Mouse (Mus musculus): ENCODE results near the gene Nop16.
A peak's percentile ranks its signal among the peaks of the same experiment; 100 is the strongest.

Nop16 gene

GRCm38 (mm10) chr13:54596870-54597269 lies 7.0 kb upstream of the Nop16 start:
- no peak for DNase-seq (ENCODE audit: extremely low spot score, low spot score)

GRCm38 (mm10) chr13:54596107-54596690 lies 6.3 kb upstream of the Nop16 start:
- no peak for DNase-seq (ENCODE audit: extremely low spot score, low spot score)

- no peak for DNase-seq (ENCODE audit: extremely low spot score, low spot score)
Measured at GRCm38 (mm10) chr13:54593617-54594016, 3.7 kb upstream of the Nop16 start.

GRCm38 (mm10) chr13:54591776-54592356 lies 2.0 kb upstream of the Nop16 start:
- no peak for DNase-seq (ENCODE audit: extremely low spot score, low spot score)

- no peak for DNase-seq (ENCODE audit: extremely low spot score, low spot score)
Measured at GRCm38 (mm10) chr13:54589414-54589995, 385 bp downstream of the Nop16 start.

GRCm38 (mm10) chr13:54585831-54586230 lies 4.1 kb downstream of the Nop16 start:
- DNase-seq (ENCODE audit: extremely low spot score, low spot score): no peak

GRCm38 (mm10) chr13:54582860-54583259 lies 7.0 kb downstream of the Nop16 start:
- DNase-seq (ENCODE audit: extremely low spot score, low spot score): no peak

- no peak for DNase-seq (ENCODE audit: extremely low spot score, low spot score)
Measured at GRCm38 (mm10) chr13:54582126-54582525, 7.8 kb downstream of the Nop16 start.

GRCm38 (mm10) chr13:54581385-54581784 lies 8.5 kb downstream of the Nop16 start:
- no peak for DNase-seq (ENCODE audit: extremely low spot score, low spot score)

- no peak for DNase-seq (ENCODE audit: extremely low spot score, low spot score)
Measured at GRCm38 (mm10) chr13:54577652-54578507, 12.0 kb downstream of the Nop16 start.

- peak; percentile 45 for DNase-seq (ENCODE audit: extremely low spot score, low spot score)
Measured at GRCm38 (mm10) chr13:54575489-54575888, 14.4 kb downstream of the Nop16 start.

- peak; percentile 86 for DNase-seq (ENCODE audit: extremely low spot score, low spot score)
Measured at GRCm38 (mm10) chr13:54574854-54575481, 14.9 kb downstream of the Nop16 start, which contains the start of gene Arl10. Arl10 (plus strand) TSS chr13:54575015.

GRCm38 (mm10) chr13:54572621-54573020 lies 17.3 kb downstream of the Nop16 start:
- DNase-seq (ENCODE audit: extremely low spot score, low spot score): no peak

GRCm38 (mm10) chr13:54571637-54572036 lies 18.3 kb downstream of the Nop16 start:
- no peak for DNase-seq (ENCODE audit: extremely low spot score, low spot score)

- DNase-seq (ENCODE audit: extremely low spot score, low spot score): no peak
Measured at GRCm38 (mm10) chr13:54570736-54571135, 19.2 kb downstream of the Nop16 start.

GRCm38 (mm10) chr13:54569282-54569681 lies 20.6 kb downstream of the Nop16 start:
- no peak for DNase-seq (ENCODE audit: extremely low spot score, low spot score)

- DNase-seq (ENCODE audit: extremely low spot score, low spot score): no peak
Measured at GRCm38 (mm10) chr13:54568380-54568779, 21.5 kb downstream of the Nop16 start.

GRCm38 (mm10) chr13:54565594-54566345 lies 24.1 kb downstream of the Nop16 start:
- no peak for DNase-seq (ENCODE audit: extremely low spot score, low spot score)

- peak; percentile 93 for DNase-seq (ENCODE audit: extremely low spot score, low spot score)
Measured at GRCm38 (mm10) chr13:54565201-54565581, 24.7 kb downstream of the Nop16 start, which contains the start of gene 4833439L19Rik. 4833439L19Rik (minus strand) TSS chr13:54565435.

Data from neural tube, embryonic 10.5 days (tissue).